Mouse (Mus musculus): ENCODE results near the gene Nfe2.

- TF ChIP-seq CTCF (IDR thresholded peaks at IDR 0.05), result no peak
- TF ChIP-seq POLR2A (IDR thresholded peaks at IDR 0.05; ENCODE audit: insufficient read depth, low read depth, low read length), result no peak
- TF ChIP-seq EP300 (IDR thresholded peaks at IDR 0.05; ENCODE audit: insufficient read depth, low read depth, low read length), result no peak
Measured at GRCm38 (mm10) chr15:103294649-103295048, 36.4 kb upstream of the Nfe2 start.

Measured in heart, adult 2 months (tissue).